Mouse (Mus musculus): ENCODE data around the gene Slc41a1. TPM values are rescaled to one million over a fixed set of nuclear protein-coding genes. Genes with fewer than 3 reads are reported as not detected.

The Slc41a1 gene
- total and polyA plus RNA-seq, 2 experiments = 1.5 to 5.8 TPM

- peaks cover 6% of the 10 kb centered on the region; the same call in 1 of the 2 replicates for H3K36me3 ChIP-seq (ENCODE audit: control insufficient read depth, insufficient read depth, low read length)
- H3K9ac ChIP-seq (ENCODE audit: low read depth, low read length) = no peak overlapping the region
- no peak for DNase-seq (ENCODE audit: extremely low read depth, low read depth, low spot score)
- 80% methylated on average over 2 of the region's 2 CpGs for WGBS
- H3K4me3 ChIP-seq (ENCODE audit: insufficient read depth, low read depth, low read length) = no peak overlapping the region
- no peaks in the 10 kb centered on the region for H3K27me3 ChIP-seq (ENCODE audit: control insufficient read depth, insufficient read depth, low read length)
- TF ChIP-seq POLR2A (IDR thresholded peaks at IDR 0.05; ENCODE audit: extremely low read depth, insufficient read depth, low read length) = no peak
- no peak for TF ChIP-seq CTCF (IDR thresholded peaks at IDR 0.05; ENCODE audit: low read depth, low read length)
- no peak overlapping the region for H3K27ac ChIP-seq (replicated peaks; ENCODE audit: insufficient read depth, low read depth, low read length)
- no peaks in the 10 kb centered on the region for H3K4me1 ChIP-seq (ENCODE audit: control insufficient read depth, insufficient read depth, low read length)
- no peaks in the 10 kb centered on the region for H3K79me2 ChIP-seq (ENCODE audit: control insufficient read depth, insufficient read depth, low read length)
These were observed 12.0 kb downstream of the Slc41a1 start for GRCm38 (mm10) chr1:131839279-131839678.

DNA sequence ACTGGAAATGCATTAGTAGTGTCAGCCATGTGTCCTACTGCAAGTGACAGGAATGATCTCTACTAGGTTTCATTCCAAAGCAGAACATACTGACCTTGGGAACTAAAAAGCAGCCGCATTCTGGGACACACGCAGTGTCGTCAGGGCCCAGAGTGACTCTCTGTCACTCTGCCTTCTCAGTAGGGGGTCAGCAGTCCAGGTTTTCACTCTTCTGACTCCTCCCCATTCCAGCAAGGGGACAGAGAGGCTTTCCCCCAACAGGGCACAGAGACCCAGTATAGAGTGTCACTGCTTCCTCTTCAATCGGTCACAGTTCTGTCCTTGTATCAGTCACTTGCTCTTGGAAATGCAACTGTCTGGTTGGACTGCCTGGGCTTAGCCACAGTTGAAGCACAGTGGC lies 14.9 kb downstream of the Slc41a1 start:
- DNase-seq (ENCODE audit: extremely low read depth, low read depth, low spot score) = no peak
- TF ChIP-seq CTCF (IDR thresholded peaks at IDR 0.05; ENCODE audit: low read depth, low read length) = no peak
- no peak for TF ChIP-seq POLR2A (IDR thresholded peaks at IDR 0.05; ENCODE audit: extremely low read depth, insufficient read depth, low read length)

GRCm38 (mm10) chr1:131843758-131844157 lies 16.5 kb downstream of the Slc41a1 start:
- no peaks in the 10 kb centered on the region for H3K79me2 ChIP-seq (ENCODE audit: control insufficient read depth, insufficient read depth, low read length)
- WGBS = 97% methylated on average over 10 of the region's 10 CpGs
- TF ChIP-seq CTCF (IDR thresholded peaks at IDR 0.05; ENCODE audit: low read depth, low read length) (no peak), POLR2A (IDR thresholded peaks at IDR 0.05; ENCODE audit: extremely low read depth, insufficient read depth, low read length) (no peak)
- DNase-seq (ENCODE audit: extremely low read depth, low read depth, low spot score) = no peak
- H3K27me3 ChIP-seq (ENCODE audit: control insufficient read depth, insufficient read depth, low read length) = no peaks in the 10 kb centered on the region
- H3K4me3 ChIP-seq (ENCODE audit: insufficient read depth, low read depth, low read length) = no peak overlapping the region
- no peak overlapping the region for H3K27ac ChIP-seq (replicated peaks; ENCODE audit: insufficient read depth, low read depth, low read length)
- H3K4me1 ChIP-seq (ENCODE audit: control insufficient read depth, insufficient read depth, low read length) = 0 out of 2 replicates have a peak, but pooled peaks cover 3% of the 10 kb centered on the region
- H3K9ac ChIP-seq (ENCODE audit: low read depth, low read length) = no peak overlapping the region
- peaks cover 6% of the 10 kb centered on the region; the same call in 1 of the 2 replicates for H3K36me3 ChIP-seq (ENCODE audit: control insufficient read depth, insufficient read depth, low read length)

More for the DNA sequence above, 14.9 kb downstream of the Slc41a1 start:
- H3K4me1 ChIP-seq (ENCODE audit: control insufficient read depth, insufficient read depth, low read length) = 0 out of 2 replicates have a peak, but pooled peaks cover 3% of the 10 kb centered on the region
- no peak overlapping the region for H3K9ac ChIP-seq (ENCODE audit: low read depth, low read length)
- H3K27ac ChIP-seq (replicated peaks; ENCODE audit: insufficient read depth, low read depth, low read length) = no peak overlapping the region
- H3K79me2 ChIP-seq (ENCODE audit: control insufficient read depth, insufficient read depth, low read length) = no peaks in the 10 kb centered on the region
- peaks cover 6% of the 10 kb centered on the region; the same call in 1 of the 2 replicates for H3K36me3 ChIP-seq (ENCODE audit: control insufficient read depth, insufficient read depth, low read length)
- H3K27me3 ChIP-seq (ENCODE audit: control insufficient read depth, insufficient read depth, low read length) = no peaks in the 10 kb centered on the region
- no peak overlapping the region for H3K4me3 ChIP-seq (ENCODE audit: insufficient read depth, low read depth, low read length)
- 90% methylated on average over 4 of the region's 4 CpGs for WGBS

DNA sequence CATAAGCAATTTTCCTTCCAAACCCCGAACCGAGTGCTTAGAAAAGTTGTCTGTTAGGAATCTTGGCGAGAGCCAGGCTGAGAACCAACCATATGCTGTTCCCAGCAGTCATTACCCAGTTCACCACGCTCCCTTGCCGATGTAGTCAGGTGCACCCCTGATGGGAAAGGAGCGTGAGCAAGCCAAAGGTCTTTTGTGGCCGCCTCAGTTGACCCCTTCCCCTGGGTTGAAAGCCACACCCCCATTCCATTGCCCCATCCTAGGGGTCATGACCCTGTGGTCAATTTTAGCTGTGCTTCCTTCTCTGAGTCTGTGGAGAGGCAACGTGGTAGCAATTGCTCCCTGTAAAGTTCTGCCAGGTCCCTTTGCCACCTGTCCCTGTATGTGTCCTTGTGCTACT lies 17.6 kb downstream of the Slc41a1 start:
- no peak overlapping the region for H3K27ac ChIP-seq (replicated peaks; ENCODE audit: insufficient read depth, low read depth, low read length)
- H3K9ac ChIP-seq (ENCODE audit: low read depth, low read length) = no peak overlapping the region
- no peak overlapping the region for H3K4me3 ChIP-seq (ENCODE audit: insufficient read depth, low read depth, low read length)
- WGBS = 40% methylated on average over 8 of the region's 8 CpGs
- peaks cover 6% of the 10 kb centered on the region; the same call in 1 of the 2 replicates for H3K36me3 ChIP-seq (ENCODE audit: control insufficient read depth, insufficient read depth, low read length)
- peak; percentile 85 for DNase-seq (ENCODE audit: extremely low read depth, low read depth, low spot score)
- H3K79me2 ChIP-seq (ENCODE audit: control insufficient read depth, insufficient read depth, low read length) = no peaks in the 10 kb centered on the region
- TF ChIP-seq CTCF (IDR thresholded peaks at IDR 0.05; ENCODE audit: low read depth, low read length) = no peak
- TF ChIP-seq POLR2A (IDR thresholded peaks at IDR 0.05; ENCODE audit: extremely low read depth, insufficient read depth, low read length) = no peak
- H3K27me3 ChIP-seq (ENCODE audit: control insufficient read depth, insufficient read depth, low read length) = no peaks in the 10 kb centered on the region
- 0 out of 2 replicates have a peak, but pooled peaks cover 3% of the 10 kb centered on the region for H3K4me1 ChIP-seq (ENCODE audit: control insufficient read depth, insufficient read depth, low read length)

GRCm38 (mm10) chr1:131846255-131846654 lies 19.0 kb downstream of the Slc41a1 start:
- 0 out of 2 replicates have a peak, but pooled peaks cover 3% of the 10 kb centered on the region for H3K4me1 ChIP-seq (ENCODE audit: control insufficient read depth, insufficient read depth, low read length)
- 75% methylated on average over 5 of the region's 5 CpGs for WGBS
- H3K9ac ChIP-seq (ENCODE audit: low read depth, low read length) = no peak overlapping the region
- no peak overlapping the region for H3K27ac ChIP-seq (replicated peaks; ENCODE audit: insufficient read depth, low read depth, low read length)
- TF ChIP-seq CTCF (IDR thresholded peaks at IDR 0.05; ENCODE audit: low read depth, low read length) = peak; percentile 86
- no peak for TF ChIP-seq POLR2A (IDR thresholded peaks at IDR 0.05; ENCODE audit: extremely low read depth, insufficient read depth, low read length)
- DNase-seq (ENCODE audit: extremely low read depth, low read depth, low spot score) = peak; percentile 60
- no peak overlapping the region for H3K4me3 ChIP-seq (ENCODE audit: insufficient read depth, low read depth, low read length)
- no peaks in the 10 kb centered on the region for H3K27me3 ChIP-seq (ENCODE audit: control insufficient read depth, insufficient read depth, low read length)
- peaks cover 4% of the 10 kb centered on the region; the same call in 1 of the 2 replicates for H3K36me3 ChIP-seq (ENCODE audit: control insufficient read depth, insufficient read depth, low read length)
- no peaks in the 10 kb centered on the region for H3K79me2 ChIP-seq (ENCODE audit: control insufficient read depth, insufficient read depth, low read length)

GRCm38 (mm10) chr1:131861811-131862210 lies 34.5 kb downstream of the Slc41a1 start:
- 79% methylated on average over 4 of the region's 4 CpGs for WGBS
- Histone ChIP-seq H3K27ac (replicated peaks; ENCODE audit: insufficient read depth, low read depth, low read length) (no peak overlapping the region), H3K4me1 (ENCODE audit: control insufficient read depth, insufficient read depth, low read length) (no peaks in the 10 kb centered on the region), H3K4me3 (ENCODE audit: insufficient read depth, low read depth, low read length) (no peak overlapping the region), H3K36me3 (ENCODE audit: control insufficient read depth, insufficient read depth, low read length) (no peaks in the 10 kb centered on the region), H3K27me3 (ENCODE audit: control insufficient read depth, insufficient read depth, low read length) (no peaks in the 10 kb centered on the region), H3K79me2 (ENCODE audit: control insufficient read depth, insufficient read depth, low read length) (no peaks in the 10 kb centered on the region), H3K9ac (ENCODE audit: low read depth, low read length) (no peak overlapping the region)
- no peak for DNase-seq (ENCODE audit: extremely low read depth, low read depth, low spot score)
- TF ChIP-seq POLR2A (IDR thresholded peaks at IDR 0.05; ENCODE audit: extremely low read depth, insufficient read depth, low read length) = no peak
- TF ChIP-seq CTCF (IDR thresholded peaks at IDR 0.05; ENCODE audit: low read depth, low read length) = no peak

All from liver, adult 2 months (tissue).